Mouse (Mus musculus) MEL (cell line): ENCODE results near the gene Cd3g. TPM values are rescaled to one million over a fixed set of nuclear protein-coding genes. Genes with fewer than 3 reads are reported as not detected.
"Not testable (repeated sequence)": the region's sequence is repeated elsewhere in the genome, so short reads cannot be mapped to it uniquely, and the experiment has no call there.

Experiments
- DNase-seq: peaks from one replicate; pipeline ENCODE4 v3.0.0; 2011; ENCODE audit warnings: low read depth, low spot score
- H3K27ac ChIP-seq: 2 replicates; pipeline ENCODE4 v1.5.1; 2012; ENCODE audit warnings: low read depth, mild to moderate bottlenecking, control low read depth, low read length, moderate library complexity; ENCODE audit not compliant: control insufficient read depth
- H3K27me3 ChIP-seq, 2 experiments: fragments of 150-350 bp in 1 of 2; sonication (generic) in 1 of 2; 2 replicates each; pipeline ENCODE4 v1.6.1; 2012; ENCODE audit warnings: low read length in 2 of 2, mild to moderate bottlenecking in 2 of 2, improper control_type of control experiment in 1 of 2, moderate library complexity in 1 of 2; ENCODE audit not compliant: insufficient read depth in 2 of 2, control insufficient read depth in 1 of 2
- H3K36me3 ChIP-seq, 2 experiments: 2 replicates each; pipeline ENCODE4 v1.6.1; 2012 to 2014; ENCODE audit warnings: low read length in 2 of 2, improper control_type of control experiment in 1 of 2, inconsistent platforms in 1 of 2, mild to moderate bottlenecking in 1 of 2; ENCODE audit not compliant: insufficient read depth in 2 of 2, control insufficient read depth in 1 of 2
- H3K4me1 ChIP-seq, 2 experiments: fragments of 150-350 bp in 1 of 2; sonication (generic) in 1 of 2; 2 replicates each; pipeline ENCODE4 v1.6.1; 2012; ENCODE audit warnings: low read length in 2 of 2, improper control_type of control experiment in 1 of 2, mild to moderate bottlenecking in 1 of 2; ENCODE audit not compliant: insufficient read depth in 2 of 2, control insufficient read depth in 1 of 2
- H3K4me3 ChIP-seq, 2 experiments: fragments of 150-350 bp in 1 of 2; sonication (generic) in 1 of 2; 2 replicates each; pipeline ENCODE4 v1.5.1; 2012; ENCODE audit warnings: low read depth in 2 of 2, low read length in 2 of 2, mild to moderate bottlenecking in 2 of 2, moderate library complexity in 2 of 2, control low read depth in 1 of 2, improper control_type of control experiment in 1 of 2; ENCODE audit not compliant: control insufficient read depth in 1 of 2, insufficient read depth in 1 of 2
- H3K79me2 ChIP-seq: 2 replicates; pipeline ENCODE4 v1.6.1; 2012; ENCODE audit warnings: mild to moderate bottlenecking, low read length, moderate library complexity; ENCODE audit not compliant: control insufficient read depth, poor library complexity, insufficient read depth
- H3K9ac ChIP-seq: 2 replicates; pipeline ENCODE4 v1.6.1; 2012; ENCODE audit warnings: low read depth, mild to moderate bottlenecking, control low read depth, low read length, moderate library complexity; ENCODE audit not compliant: control insufficient read depth, poor library complexity, severe bottlenecking
- H3K9me3 ChIP-seq: fragments of 150-350 bp; sonication (generic); replicated peaks from 2 replicates; pipeline ENCODE4 v1.6.1; 2012; ENCODE audit warnings: mild to moderate bottlenecking, low read length, improper control_type of control experiment, moderate library complexity; ENCODE audit not compliant: insufficient read depth
- BHLHE40 ChIP-seq: IDR thresholded peaks from 2 replicates; pipeline ENCODE4 v1.6.1; 2012; ENCODE audit warnings: low read depth, mild to moderate bottlenecking, inconsistent platforms, low read length, improper control_type of control experiment, borderline replicate concordance
- CHD1 ChIP-seq: IDR thresholded peaks from 2 replicates; pipeline ENCODE4 v1.6.1; 2012; ENCODE audit warnings: low read depth, mild to moderate bottlenecking, inconsistent platforms, low read length, improper control_type of control experiment
- CTCF ChIP-seq, 3 experiments: IDR thresholded peaks in 2 of 3; conservative IDR thresholded peaks in 1 of 3; 2 replicates each; pipeline ENCODE4 v1.5.1; 2011 to 2012; ENCODE audit warnings: low read length in 3 of 3, low read depth in 2 of 3, mild to moderate bottlenecking in 2 of 3, improper control_type of control experiment in 1 of 3, inconsistent platforms in 1 of 3, mixed read lengths in 1 of 3, moderate library complexity in 1 of 3; ENCODE audit not compliant: control insufficient read depth in 1 of 3, insufficient read depth in 1 of 3, poor library complexity in 1 of 3, severe bottlenecking in 1 of 3
- E2F4 ChIP-seq: IDR thresholded peaks from 2 replicates; pipeline ENCODE4 v1.6.1; 2011; ENCODE audit warnings: low read depth, low read length, improper control_type of control experiment, borderline replicate concordance
- ELF1 ChIP-seq: IDR thresholded peaks from 2 replicates; pipeline ENCODE4 v1.6.1; 2014; ENCODE audit warnings: low read depth, mild to moderate bottlenecking, inconsistent platforms, low read length, improper control_type of control experiment, moderate library complexity
- EP300 ChIP-seq, 2 experiments: IDR thresholded peaks; 2 replicates each; pipeline ENCODE4 v1.6.1; 2011; ENCODE audit warnings: improper control_type of control experiment in 2 of 2, low read length in 2 of 2, low read depth in 1 of 2, mild to moderate bottlenecking in 1 of 2
- ETS1 ChIP-seq: IDR thresholded peaks from 2 replicates; pipeline ENCODE4 v1.6.1; 2012; ENCODE audit warnings: low read depth, mild to moderate bottlenecking, inconsistent platforms, low read length, improper control_type of control experiment, moderate library complexity
- MAFK ChIP-seq: IDR thresholded peaks from 2 replicates; pipeline ENCODE4 v1.6.1; 2011; ENCODE audit warnings: low read depth, mild to moderate bottlenecking, low read length, improper control_type of control experiment, borderline replicate concordance
- MAZ ChIP-seq: IDR thresholded peaks from 2 replicates; pipeline ENCODE4 v1.6.1; 2012; ENCODE audit warnings: low read depth, mild to moderate bottlenecking, inconsistent platforms, low read length, improper control_type of control experiment
- MXI1 ChIP-seq: IDR thresholded peaks from 2 replicates; pipeline ENCODE4 v1.6.1; 2011; ENCODE audit warnings: mild to moderate bottlenecking, low read depth, low read length, improper control_type of control experiment
- MYB ChIP-seq: IDR thresholded peaks from 2 replicates; pipeline ENCODE4 v1.6.1; 2011; ENCODE audit warnings: mild to moderate bottlenecking, low read depth, low read length, improper control_type of control experiment
- MYC ChIP-seq: IDR thresholded peaks from 2 replicates; pipeline ENCODE4 v1.6.1; 2011; ENCODE audit warnings: low read depth, mild to moderate bottlenecking, low read length, improper control_type of control experiment, moderate library complexity
- NELFE ChIP-seq: IDR thresholded peaks from 2 replicates; pipeline ENCODE4 v1.6.1; 2011; ENCODE audit warnings: low read depth, low read length, improper control_type of control experiment
- POLR2AphosphoS2 ChIP-seq: IDR thresholded peaks from 2 replicates; pipeline ENCODE4 v1.6.1; 2011; ENCODE audit warnings: low read length, improper control_type of control experiment
- RAD21 ChIP-seq: IDR thresholded peaks from 2 replicates; pipeline ENCODE4 v1.6.1; 2011; ENCODE audit warnings: mild to moderate bottlenecking, low read depth, low read length, improper control_type of control experiment
- RCOR1 ChIP-seq: IDR thresholded peaks from 2 replicates; pipeline ENCODE4 v1.6.1; 2012; ENCODE audit warnings: low read depth, mild to moderate bottlenecking, inconsistent platforms, low read length, improper control_type of control experiment
- SMC3 ChIP-seq: IDR thresholded peaks from 2 replicates; pipeline ENCODE4 v1.6.1; 2011; ENCODE audit warnings: low read depth, low read length, improper control_type of control experiment
- TAL1 ChIP-seq: IDR thresholded peaks from 2 replicates; pipeline ENCODE4 v1.6.1; 2012; ENCODE audit warnings: mild to moderate bottlenecking, inconsistent platforms, low read length, moderate library complexity, mixed read lengths
- TBP ChIP-seq: IDR thresholded peaks from 2 replicates; pipeline ENCODE4 v1.8.0; 2011; ENCODE audit warnings: low read depth, low read length, improper control_type of control experiment
- ZC3H11A ChIP-seq: IDR thresholded peaks from 2 replicates; pipeline ENCODE4 v1.6.1; 2012; ENCODE audit warnings: low read depth, mild to moderate bottlenecking, inconsistent platforms, low read length, improper control_type of control experiment
- polyA plus RNA-seq, 2 experiments: library from polyadenylated mRNA; stranded (reverse) in 1 of 2; unstranded in 1 of 2; fragments of >175 nt in 1 of 2; fragments of >200 nt in 1 of 2; gene quantifications; 2 replicates each; pipeline versions ENCODE4 v1.2.1 to v1.2.4; 2012; ENCODE audit warnings: low replicate concordance in 2 of 2, low read depth in 1 of 2; ENCODE audit not compliant: insufficient read length in 2 of 2, insufficient read depth in 1 of 2, missing spikeins in 1 of 2
- total RNA-seq: library from RNA; depleted of rRNA; stranded (reverse); fragments of 300-350 nt; gene quantifications from 2 replicates; pipeline ENCODE4 v1.2.3, GENCODE M21; 2012

Cd3g gene
- total and polyA plus RNA-seq, 3 experiments = 0.35 to 0.47 TPM; not detected in 1

DNA sequence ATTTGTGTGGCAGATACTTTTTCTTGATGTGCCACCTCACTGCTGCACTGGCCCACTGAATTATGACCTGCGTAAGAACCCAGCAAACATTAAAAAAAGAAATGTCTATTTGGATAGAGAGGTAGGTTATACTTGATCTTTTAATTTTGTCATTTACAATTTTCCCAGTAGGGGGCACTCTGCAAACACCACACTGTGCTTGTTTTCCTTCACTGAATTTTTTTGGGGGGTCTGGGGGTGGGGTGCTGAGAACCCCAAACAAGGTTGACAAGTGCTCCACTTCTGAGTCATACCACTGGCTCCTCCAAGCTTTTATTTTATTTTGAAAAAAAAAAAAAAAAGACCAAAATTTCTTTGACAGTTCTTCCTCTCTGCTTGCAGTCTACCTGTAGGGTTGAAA lies 10.8 kb downstream of the Cd3g start:
- H3K4me3 ChIP-seq = no peak overlapping the region
- TF ChIP-seq ZC3H11A (peak; percentile 56), CHD1 (no peak), MAFK (no peak), RCOR1 (no peak), NELFE (no peak), ETS1 (no peak), MYC (no peak), RAD21 (peak; percentile 49), MYB (no peak), MAZ (no peak), TAL1 (no peak), SMC3 (peak; percentile 51), E2F4 (no peak), EP300 (IDR thresholded peaks at IDR 0.05; ENCODE audit: low read depth in 1 of 2, low read length in 2 of 2) (no peak), MXI1 (no peak), ELF1 (no peak), POLR2AphosphoS2 (no peak), BHLHE40 (no peak), CTCF (IDR thresholded peaks at IDR 0.05 in 2 of 3, conservative IDR thresholded peaks at IDR 0.05 in 1 of 3; ENCODE audit: control insufficient read depth in 1 of 3, insufficient read depth in 1 of 3, low read depth in 2 of 3, low read length in 3 of 3, poor library complexity in 1 of 3, severe bottlenecking in 1 of 3) (peak in 2 of 3 experiments; percentile 13 to 47; a peak in 3 of 6 replicates)
- peaks cover 8% of the 10 kb centered on the region for H3K79me2 ChIP-seq
- H3K27me3 ChIP-seq = peaks cover 5 to 6% of the 10 kb centered on the region in 2 experiments
- H3K9me3 ChIP-seq = no peaks in the 10 kb centered on the region
- peaks cover 0 to 7% of the 10 kb centered on the region in 2 experiments; a peak in 2 of 4 replicates for H3K36me3 ChIP-seq
- H3K27ac ChIP-seq = no peak overlapping the region
- H3K9ac ChIP-seq = no peak overlapping the region
- peaks cover 0 to 6% of the 10 kb centered on the region in 2 experiments; a peak in 2 of 4 replicates for H3K4me1 ChIP-seq
- DNase-seq = no peak

DNA sequence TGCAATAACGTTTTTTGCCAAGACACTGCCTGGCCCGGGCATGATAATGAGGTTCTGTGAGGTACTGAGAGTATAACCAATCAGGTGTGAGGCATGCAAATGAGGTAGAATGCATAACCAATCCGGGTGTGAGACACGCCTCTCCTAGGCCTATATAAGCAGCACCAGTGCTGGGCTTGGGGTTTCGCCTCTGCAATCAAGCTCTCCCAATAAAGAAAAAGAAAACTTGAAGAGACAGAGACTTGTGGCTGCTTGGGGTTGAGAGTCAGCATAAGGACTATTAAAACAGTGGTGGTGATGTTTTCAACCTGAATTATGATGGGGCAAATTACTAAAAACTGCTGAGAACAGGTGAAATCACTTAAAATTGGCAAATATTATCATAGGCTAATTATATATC lies 12.5 kb downstream of the Cd3g start:
- peaks cover 2 to 13% of the 10 kb centered on the region in 2 experiments; a peak in 3 of 4 replicates for H3K36me3 ChIP-seq
- peak overlapping the region; percentile 67 for H3K27ac ChIP-seq
- H3K27me3 ChIP-seq, H3K9me3 ChIP-seq, H3K4me1 ChIP-seq: not testable (repeated sequence)
- peaks cover 15% of the 10 kb centered on the region for H3K79me2 ChIP-seq
- H3K9ac ChIP-seq = peak overlapping the region; percentile 58; the same call in 1 of the 2 replicates
- peak; percentile 73 for DNase-seq
- H3K4me3 ChIP-seq = peak overlapping the region; percentile 37 to 56
- TF ChIP-seq TBP (peak; percentile 87), EP300 (IDR thresholded peaks at IDR 0.05; ENCODE audit: low read depth in 1 of 2, low read length in 2 of 2) (peak in 1 of 2 experiments; percentile 23; a peak in 1 of 4 replicates)
